Mouse (Mus musculus) embryonic fibroblast, embryonic 13.5 days (primary cell): ENCODE data around the gene Slc18a3.

Experiments used
- CTCF ChIP-seq: IDR thresholded peaks from 2 replicates; pipeline ENCODE4 v1.5.1; 2011; ENCODE audit warnings: mild to moderate bottlenecking, control low read depth, low read length, moderate library complexity, borderline replicate concordance; ENCODE audit not compliant: insufficient read depth
- POLR2A ChIP-seq: IDR thresholded peaks from 2 replicates; pipeline ENCODE4 v1.6.1; 2011; ENCODE audit warnings: low read depth, mild to moderate bottlenecking, control low read depth, low read length, moderate library complexity

DNA sequence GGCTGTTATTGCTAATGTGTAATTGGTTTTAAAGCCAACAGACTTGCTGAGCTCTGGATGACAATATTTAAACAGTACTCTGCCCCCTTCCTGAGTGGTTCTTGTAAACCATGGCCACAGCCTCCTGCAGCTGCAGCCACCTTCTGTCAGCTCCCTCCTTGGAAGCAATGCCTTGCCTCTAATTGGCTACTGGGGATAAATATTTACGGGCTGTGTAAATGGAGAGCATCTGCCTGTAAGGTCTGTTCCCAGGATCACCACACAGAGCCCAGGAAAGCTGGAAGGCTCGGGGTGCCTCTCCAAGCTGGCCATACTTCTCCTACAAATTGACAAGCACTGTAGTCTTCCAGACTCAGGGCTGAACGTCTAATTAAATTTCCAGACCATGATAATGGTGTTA is 24.9 kb downstream of the Slc18a3 start:
- no peak for TF ChIP-seq CTCF
- TF ChIP-seq POLR2A, result no peak
